Mouse (Mus musculus) midbrain, postnatal 0 days (tissue): ENCODE data around the gene Abca1. TPM values are rescaled to one million over a fixed set of nuclear protein-coding genes. Genes with fewer than 3 reads are reported as not detected.

Experiments
- ATAC-seq: fragments of 200-750 bp; cut with Nextera tagmentation; 2 replicates; pipeline ENCODE4 v1.8.0; 2017; ENCODE audit warnings: moderate number of reproducible peaks, mild to moderate bottlenecking, moderate TSS enrichment, moderate library complexity; ENCODE audit not compliant: low FRiP score
- DNase-seq: peaks from one replicate; pipeline ENCODE4 v3.0.0-alpha.2; 2015; ENCODE audit warnings: low spot score
- H3K27ac ChIP-seq: fragments of 300-500 bp; sonication (generic); 2 replicates; pipeline ENCODE4 v1.5.1; 2014; ENCODE audit warnings: low read depth, mild to moderate bottlenecking, low read length, mixed read lengths
- H3K27me3 ChIP-seq: fragments of 300-500 bp; sonication (generic); 2 replicates; pipeline ENCODE4 v1.6.1; 2014; ENCODE audit warnings: low read length, control low read depth, mixed read lengths; ENCODE audit not compliant: insufficient read depth
- H3K36me3 ChIP-seq: fragments of 300-500 bp; sonication (generic); 2 replicates; pipeline ENCODE4 v1.6.1; 2014; ENCODE audit warnings: low read length, control low read depth, mixed read lengths; ENCODE audit not compliant: insufficient read depth
- H3K4me1 ChIP-seq: fragments of 300-500 bp; sonication (generic); 2 replicates; pipeline ENCODE4 v1.6.1; 2014; ENCODE audit warnings: mild to moderate bottlenecking, control low read depth, antibody characterized with exemption, low read length, mixed read lengths; ENCODE audit not compliant: insufficient read depth
- H3K4me2 ChIP-seq: fragments of 300-500 bp; sonication (generic); 2 replicates; pipeline ENCODE4 v1.6.1; 2014; ENCODE audit warnings: low read depth, mild to moderate bottlenecking, low read length, mixed read lengths; ENCODE audit not compliant: poor library complexity, severe bottlenecking
- H3K4me3 ChIP-seq: fragments of 300-500 bp; sonication (generic); 2 replicates; pipeline ENCODE4 v1.5.1; 2014; ENCODE audit warnings: low read depth, mild to moderate bottlenecking, low read length, moderate library complexity
- H3K9ac ChIP-seq: fragments of 300-500 bp; sonication (generic); replicated peaks from 2 replicates; pipeline ENCODE4 v1.6.1; 2014; ENCODE audit warnings: mild to moderate bottlenecking, low read length, moderate library complexity, mixed read lengths; ENCODE audit not compliant: poor library complexity, severe bottlenecking
- H3K9me3 ChIP-seq: fragments of 300-500 bp; sonication (generic); 2 replicates; pipeline ENCODE4 v1.6.1; 2016; ENCODE audit warnings: low read length, control low read depth
- CTCF ChIP-seq: IDR thresholded peaks from 2 replicates; pipeline ENCODE4 v1.5.1; 2016; ENCODE audit warnings: antibody characterized with exemption, mild to moderate bottlenecking
- WGBS: fragments of 180-500 bp; shearing (Covaris S2); extraction: QIAGEN DNeasy Blood & Tissue Kit; methylation state at CpG from one replicate; pipeline ENCODE4 v1.1.7; 2014; 5-methylcytosine and 5-hydroxymethylcytosine counted together
- polyA plus RNA-seq: library from polyadenylated mRNA; unstranded; fragments of >200 nt; fragmentation: Nextera tagmentation; extraction: Ambion mirVana; gene quantifications from 2 replicates; pipeline ENCODE4 v1.2.1, GENCODE M21; 2015
- total RNA-seq: library from RNA; depleted of rRNA; stranded (reverse); fragments of >200 nt; gene quantifications from 2 replicates; pipeline ENCODE4 v1.2.3, GENCODE M21; 2014

Gene Abca1
- total and polyA plus RNA-seq, 2 experiments from 2014 or later, result 8.6 to 49.2 TPM

- ATAC-seq, result no peak
- no peak overlapping the region for H3K4me3 ChIP-seq
- H3K4me2 ChIP-seq, result no peak overlapping the region
- H3K27ac ChIP-seq, result no peak overlapping the region
- no peak overlapping the region for H3K9ac ChIP-seq
- H3K4me1 ChIP-seq, result no peaks in the 10 kb centered on the region
- 66% methylated on average over 2 of the region's 2 CpGs for WGBS
- DNase-seq, result no peak
- H3K9me3 ChIP-seq, result no peaks in the 10 kb centered on the region
- peaks cover 13% of the 10 kb centered on the region; the same call in 1 of the 2 replicates for H3K36me3 ChIP-seq
- no peak for TF ChIP-seq CTCF
- H3K27me3 ChIP-seq, result no peaks in the 10 kb centered on the region
These were observed 80.8 kb downstream of the Abca1 start for GRCm38 (mm10) chr4:53078793-53079310.

- no peak for TF ChIP-seq CTCF
- no peak overlapping the region for H3K9ac ChIP-seq
- ATAC-seq (no peak), DNase-seq (no peak)
- H3K4me3 ChIP-seq, result no peak overlapping the region
- peaks cover 13% of the 10 kb centered on the region; the same call in 1 of the 2 replicates for H3K36me3 ChIP-seq
- no peaks in the 10 kb centered on the region for H3K4me1 ChIP-seq
- H3K27ac ChIP-seq, result no peak overlapping the region
- no peaks in the 10 kb centered on the region for H3K9me3 ChIP-seq
- WGBS, result 93% methylated on average over 4 of the region's 4 CpGs
- no peak overlapping the region for H3K4me2 ChIP-seq
- H3K27me3 ChIP-seq, result no peaks in the 10 kb centered on the region
These were observed 82.8 kb downstream of the Abca1 start for GRCm38 (mm10) chr4:53076788-53077350.

GRCm38 (mm10) chr4:53073025-53073424, 86.7 kb downstream of the Abca1 start:
- Histone ChIP-seq H3K4me2 (no peak overlapping the region), H3K27me3 (no peaks in the 10 kb centered on the region), H3K9me3 (no peaks in the 10 kb centered on the region), H3K4me1 (no peaks in the 10 kb centered on the region), H3K4me3 (no peak overlapping the region), H3K36me3 (peaks cover 10% of the 10 kb centered on the region; the same call in 1 of the 2 replicates), H3K27ac (no peak overlapping the region), H3K9ac (no peak overlapping the region)
- no peak for TF ChIP-seq CTCF
- DNase-seq, result no peak
- 89% methylated on average over 7 of the region's 7 CpGs for WGBS
- ATAC-seq, result no peak

- DNase-seq (no peak), ATAC-seq (no peak)
- no peak overlapping the region for H3K9ac ChIP-seq
- H3K27me3 ChIP-seq, result no peaks in the 10 kb centered on the region
- 85% methylated on average over 7 of the region's 7 CpGs for WGBS
- no peaks in the 10 kb centered on the region for H3K4me1 ChIP-seq
- H3K4me2 ChIP-seq, result no peak overlapping the region
- H3K4me3 ChIP-seq, result no peak overlapping the region
- no peaks in the 10 kb centered on the region for H3K9me3 ChIP-seq
- no peak for TF ChIP-seq CTCF
- H3K36me3 ChIP-seq, result peaks cover 4% of the 10 kb centered on the region; the same call in 1 of the 2 replicates
- H3K27ac ChIP-seq, result no peak overlapping the region
These were observed 97.2 kb downstream of the Abca1 start for GRCm38 (mm10) chr4:53062301-53063008.

- DNase-seq, result no peak
- Histone ChIP-seq H3K27me3 (no peaks in the 10 kb centered on the region), H3K4me3 (no peak overlapping the region), H3K4me2 (no peak overlapping the region), H3K27ac (no peak overlapping the region), H3K36me3 (peaks cover 3% of the 10 kb centered on the region; the same call in 1 of the 2 replicates), H3K4me1 (no peaks in the 10 kb centered on the region), H3K9me3 (no peaks in the 10 kb centered on the region), H3K9ac (no peak overlapping the region)
- no peak for TF ChIP-seq CTCF
- no peak for ATAC-seq
- 42% methylated on average over 9 of the region's 9 CpGs for WGBS
These were observed 113.3 kb downstream of the Abca1 start for GRCm38 (mm10) chr4:53046238-53047022.
